Mouse (Mus musculus) forebrain, embryonic 12.5 days (tissue): ENCODE results near the gene Ago4. TPM values are rescaled to one million over a fixed set of nuclear protein-coding genes. Genes with fewer than 3 reads are reported as not detected.

Source experiments
- ATAC-seq: fragments of 200-750 bp; cut with Nextera tagmentation; 2 replicates; pipeline ENCODE4 v1.8.0; 2017; ENCODE audit warnings: moderate TSS enrichment; ENCODE audit not compliant: low FRiP score
- H3K27ac ChIP-seq: fragments of 300-500 bp; sonication (generic); 2 replicates; pipeline ENCODE4 v1.5.1; 2016; ENCODE audit warnings: mild to moderate bottlenecking
- H3K27me3 ChIP-seq: fragments of 300-500 bp; sonication (generic); 2 replicates; pipeline ENCODE4 v1.6.1; 2016; ENCODE audit warnings: mild to moderate bottlenecking
- H3K36me3 ChIP-seq: fragments of 300-500 bp; sonication (generic); replicated peaks from 2 replicates; pipeline ENCODE4 v1.6.1; 2016; ENCODE audit warnings: mild to moderate bottlenecking
- H3K4me1 ChIP-seq: fragments of 300-500 bp; sonication (generic); 2 replicates; pipeline ENCODE4 v1.6.1; 2016
- H3K4me2 ChIP-seq: fragments of 300-500 bp; sonication (generic); 2 replicates; pipeline ENCODE4 v1.6.1; 2016; ENCODE audit warnings: mild to moderate bottlenecking, moderate library complexity
- H3K4me3 ChIP-seq: fragments of 300-500 bp; sonication (generic); replicated peaks from 2 replicates; pipeline ENCODE4 v1.5.1; 2016; ENCODE audit warnings: mild to moderate bottlenecking
- H3K9ac ChIP-seq: fragments of 300-500 bp; sonication (generic); 2 replicates; pipeline ENCODE4 v1.6.1; 2016; ENCODE audit warnings: mild to moderate bottlenecking
- H3K9me3 ChIP-seq: fragments of 300-500 bp; sonication (generic); 2 replicates; pipeline ENCODE4 v1.6.1; 2016
- WGBS: fragments of 180-500 bp; shearing (Covaris S2); methylation state at CpG from one replicate; pipeline ENCODE4 v1.1.7; 2016; 5-methylcytosine and 5-hydroxymethylcytosine counted together
- polyA plus RNA-seq: library from polyadenylated mRNA; unstranded; fragments of >200 nt; fragmentation: Nextera tagmentation; extraction: Ambion mirVana; gene quantifications from 2 replicates; pipeline ENCODE4 v1.2.1, GENCODE M21; 2016

Gene Ago4
- polyA plus RNA-seq, 1 experiment from 2014 or later = 6.1 TPM

GRCm38 (mm10) chr4:126509072-126509471 is 24.2 kb downstream of the Ago4 start:
- H3K27me3 ChIP-seq = no peaks in the 10 kb centered on the region
- H3K27ac ChIP-seq = no peak overlapping the region
- no peaks in the 10 kb centered on the region for H3K9me3 ChIP-seq
- H3K4me3 ChIP-seq = no peak overlapping the region
- H3K9ac ChIP-seq = no peak overlapping the region
- no peak overlapping the region for H3K4me2 ChIP-seq
- peaks cover 40% of the 10 kb centered on the region for H3K36me3 ChIP-seq
- no peak for ATAC-seq
- no peaks in the 10 kb centered on the region for H3K4me1 ChIP-seq
- WGBS = 93% methylated on average over 2 of the region's 2 CpGs

- peaks cover 40% of the 10 kb centered on the region for H3K36me3 ChIP-seq
- WGBS = 75% methylated on average over 14 of the region's 14 CpGs
These were observed 25.0 kb downstream of the Ago4 start for GRCm38 (mm10) chr4:126508110-126508899.

GRCm38 (mm10) chr4:126502977-126503309 is 30.3 kb downstream of the Ago4 start:
- H3K4me3 ChIP-seq = no peak overlapping the region
- H3K9ac ChIP-seq = no peak overlapping the region
- 51% methylated on average over 8 of the region's 8 CpGs for WGBS
- no peaks in the 10 kb centered on the region for H3K9me3 ChIP-seq
- no peak overlapping the region for H3K4me2 ChIP-seq
- no peak overlapping the region for H3K27ac ChIP-seq
- ATAC-seq = no peak
- H3K4me1 ChIP-seq = no peaks in the 10 kb centered on the region
- H3K27me3 ChIP-seq = no peaks in the 10 kb centered on the region
- peaks cover 8% of the 10 kb centered on the region for H3K36me3 ChIP-seq

More at GRCm38 (mm10) chr4:126508110-126508899, 25.0 kb downstream of the Ago4 start:
- no peaks in the 10 kb centered on the region for H3K27me3 ChIP-seq
- no peak for ATAC-seq
- no peak overlapping the region for H3K4me2 ChIP-seq
- no peak overlapping the region for H3K9ac ChIP-seq
- no peaks in the 10 kb centered on the region for H3K4me1 ChIP-seq
- H3K27ac ChIP-seq = no peak overlapping the region
- H3K9me3 ChIP-seq = no peaks in the 10 kb centered on the region
- no peak overlapping the region for H3K4me3 ChIP-seq

GRCm38 (mm10) chr4:126502141-126502976 is 30.9 kb downstream of the Ago4 start:
- H3K36me3 ChIP-seq = peaks cover 8% of the 10 kb centered on the region
- no peak overlapping the region for H3K4me3 ChIP-seq
- no peak overlapping the region for H3K9ac ChIP-seq
- no peak for ATAC-seq
- no peaks in the 10 kb centered on the region for H3K27me3 ChIP-seq
- H3K4me1 ChIP-seq = no peaks in the 10 kb centered on the region
- WGBS = 73% methylated on average over 6 of the region's 6 CpGs
- no peak overlapping the region for H3K27ac ChIP-seq
- no peak overlapping the region for H3K4me2 ChIP-seq
- H3K9me3 ChIP-seq = no peaks in the 10 kb centered on the region

GRCm38 (mm10) chr4:126498601-126499000 is 34.7 kb downstream of the Ago4 start:
- H3K36me3 ChIP-seq = peaks cover 6% of the 10 kb centered on the region
- no peak for ATAC-seq
- H3K4me2 ChIP-seq = no peak overlapping the region
- WGBS = 80% methylated on average over 1 of the region's 1 CpGs
- H3K27ac ChIP-seq = no peak overlapping the region
- no peaks in the 10 kb centered on the region for H3K4me1 ChIP-seq
- H3K4me3 ChIP-seq = no peak overlapping the region
- H3K27me3 ChIP-seq = no peaks in the 10 kb centered on the region
- H3K9me3 ChIP-seq = no peaks in the 10 kb centered on the region
- no peak overlapping the region for H3K9ac ChIP-seq

- Histone ChIP-seq H3K27ac (no peak overlapping the region), H3K4me2 (no peak overlapping the region), H3K4me1 (no peaks in the 10 kb centered on the region), H3K27me3 (no peaks in the 10 kb centered on the region), H3K9me3 (no peaks in the 10 kb centered on the region), H3K4me3 (no peak overlapping the region), H3K9ac (no peak overlapping the region), H3K36me3 (peaks cover 10% of the 10 kb centered on the region)
- ATAC-seq = no peak
- 83% methylated on average over 2 of the region's 2 CpGs for WGBS
These were observed 36.3 kb downstream of the Ago4 start for GRCm38 (mm10) chr4:126496963-126497362.

- Histone ChIP-seq H3K4me1 (no peaks in the 10 kb centered on the region), H3K9me3 (no peaks in the 10 kb centered on the region), H3K27ac (no peak overlapping the region), H3K4me3 (no peak overlapping the region), H3K4me2 (no peak overlapping the region), H3K27me3 (no peaks in the 10 kb centered on the region), H3K9ac (no peak overlapping the region), H3K36me3 (peaks cover 10% of the 10 kb centered on the region)
- 87% methylated on average over 5 of the region's 5 CpGs for WGBS
- no peak for ATAC-seq
These were observed 37.1 kb downstream of the Ago4 start for GRCm38 (mm10) chr4:126495942-126496790.

- Histone ChIP-seq H3K36me3 (peaks cover 10% of the 10 kb centered on the region), H3K9ac (no peak overlapping the region), H3K27me3 (no peaks in the 10 kb centered on the region), H3K4me2 (no peak overlapping the region), H3K9me3 (no peaks in the 10 kb centered on the region), H3K4me3 (no peak overlapping the region), H3K27ac (no peak overlapping the region), H3K4me1 (no peaks in the 10 kb centered on the region)
- WGBS = 68% methylated on average over 5 of the region's 5 CpGs
- ATAC-seq = no peak
These were observed 37.8 kb downstream of the Ago4 start for GRCm38 (mm10) chr4:126495453-126495852.

GRCm38 (mm10) chr4:126493416-126493815 is 39.9 kb downstream of the Ago4 start:
- no peaks in the 10 kb centered on the region for H3K27me3 ChIP-seq
- H3K4me2 ChIP-seq = no peak overlapping the region
- no peak overlapping the region for H3K4me3 ChIP-seq
- no peak overlapping the region for H3K9ac ChIP-seq
- no peak for ATAC-seq
- H3K36me3 ChIP-seq = peaks cover 10% of the 10 kb centered on the region
- H3K9me3 ChIP-seq = no peaks in the 10 kb centered on the region
- H3K4me1 ChIP-seq = no peaks in the 10 kb centered on the region
- 93% methylated on average over 4 of the region's 4 CpGs for WGBS
- H3K27ac ChIP-seq = no peak overlapping the region

- no peak overlapping the region for H3K4me2 ChIP-seq
- WGBS = 45% methylated on average over 5 of the region's 5 CpGs
- H3K4me3 ChIP-seq = no peak overlapping the region
- no peak overlapping the region for H3K27ac ChIP-seq
- no peaks in the 10 kb centered on the region for H3K9me3 ChIP-seq
- no peaks in the 10 kb centered on the region for H3K4me1 ChIP-seq
- peaks cover 10% of the 10 kb centered on the region for H3K36me3 ChIP-seq
- no peak for ATAC-seq
- H3K9ac ChIP-seq = no peak overlapping the region
- H3K27me3 ChIP-seq = no peaks in the 10 kb centered on the region
These were observed 41.3 kb downstream of the Ago4 start for GRCm38 (mm10) chr4:126491977-126492376.

GRCm38 (mm10) chr4:126490726-126491125 is 42.5 kb downstream of the Ago4 start:
- Histone ChIP-seq H3K9me3 (no peaks in the 10 kb centered on the region), H3K9ac (no peak overlapping the region), H3K4me3 (no peak overlapping the region), H3K27ac (no peak overlapping the region), H3K36me3 (0 out of 2 replicates have a peak, but pooled peaks cover 10% of the 10 kb centered on the region), H3K27me3 (no peaks in the 10 kb centered on the region), H3K4me2 (no peak overlapping the region), H3K4me1 (no peaks in the 10 kb centered on the region)
- no peak for ATAC-seq
- WGBS = 88% methylated on average over 12 of the region's 12 CpGs

- Histone ChIP-seq H3K4me3 (no peak overlapping the region), H3K4me1 (no peaks in the 10 kb centered on the region), H3K9ac (no peak overlapping the region), H3K9me3 (no peaks in the 10 kb centered on the region), H3K36me3 (0 out of 2 replicates have a peak, but pooled peaks cover 4% of the 10 kb centered on the region), H3K27ac (no peak overlapping the region), H3K4me2 (no peak overlapping the region), H3K27me3 (no peaks in the 10 kb centered on the region)
- no peak for ATAC-seq
- WGBS = 91% methylated on average over 5 of the region's 5 CpGs
These were observed 43.5 kb downstream of the Ago4 start for GRCm38 (mm10) chr4:126489811-126490210.
